Mouse (Mus musculus): ENCODE data around the gene Ubald1. TPM values are rescaled to one million over a fixed set of nuclear protein-coding genes. Genes with fewer than 3 reads are reported as not detected.
A peak's percentile ranks its signal among the peaks of the same experiment; 100 is the strongest.

Ubald1 gene
- total RNA-seq, 2 experiments from 2014 or later: 28.1 to 33.4 TPM

DNA sequence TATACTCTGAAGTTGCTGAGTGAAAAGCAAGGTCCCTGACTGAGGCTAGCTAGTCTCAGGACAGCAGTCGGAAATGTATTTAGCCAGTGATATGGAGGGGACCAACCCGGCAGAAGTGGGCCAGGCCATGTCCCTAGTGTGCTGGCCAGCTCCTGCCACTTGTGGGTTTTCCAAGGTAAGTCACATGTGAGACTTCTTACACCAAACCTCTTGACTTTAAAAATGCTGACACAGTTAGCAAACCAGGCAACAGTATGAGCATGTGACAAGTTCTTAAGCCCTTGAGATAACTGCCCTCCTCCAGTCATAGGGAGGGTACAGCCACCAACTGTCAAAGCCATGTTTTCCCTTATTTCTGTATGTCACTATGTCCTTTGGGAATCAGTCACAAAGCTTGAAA, 8.2 kb downstream of the Ubald1 start:
- DNase-seq: no peak

- no peak for DNase-seq
Observed at GRCm38 (mm10) chr16:4870490-4870889, 9.6 kb downstream of the Ubald1 start.

GRCm38 (mm10) chr16:4866101-4866695, 13.9 kb downstream of the Ubald1 start:
- no peak for DNase-seq

- no peak for DNase-seq
Observed at GRCm38 (mm10) chr16:4863742-4864141, 16.4 kb downstream of the Ubald1 start.

- DNase-seq: peak; percentile 69
Observed at GRCm38 (mm10) chr16:4862863-4863483, 17.1 kb downstream of the Ubald1 start.

DNA sequence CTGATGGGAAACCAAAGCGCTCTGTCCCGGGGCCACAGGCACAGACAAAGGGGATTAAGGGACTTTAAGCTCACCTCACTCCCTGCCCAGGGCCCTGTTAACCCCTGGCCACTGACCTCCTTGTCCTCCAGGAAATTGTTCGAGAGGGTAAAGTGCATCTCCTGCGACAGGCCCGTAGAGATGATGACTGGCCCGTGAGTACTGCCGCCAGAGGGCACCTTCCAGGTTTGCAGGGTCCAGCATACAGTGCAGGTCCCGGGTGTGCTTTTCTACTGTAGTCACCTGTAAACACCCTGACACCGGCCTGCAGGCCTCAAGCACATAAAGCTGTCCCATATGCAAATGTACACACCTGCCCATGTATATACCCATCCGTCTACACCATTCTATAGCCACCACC, 18.7 kb downstream of the Ubald1 start:
- no peak for DNase-seq

GRCm38 (mm10) chr16:4855046-4855650, 25.0 kb downstream of the Ubald1 start:
- DNase-seq: no peak

DNA sequence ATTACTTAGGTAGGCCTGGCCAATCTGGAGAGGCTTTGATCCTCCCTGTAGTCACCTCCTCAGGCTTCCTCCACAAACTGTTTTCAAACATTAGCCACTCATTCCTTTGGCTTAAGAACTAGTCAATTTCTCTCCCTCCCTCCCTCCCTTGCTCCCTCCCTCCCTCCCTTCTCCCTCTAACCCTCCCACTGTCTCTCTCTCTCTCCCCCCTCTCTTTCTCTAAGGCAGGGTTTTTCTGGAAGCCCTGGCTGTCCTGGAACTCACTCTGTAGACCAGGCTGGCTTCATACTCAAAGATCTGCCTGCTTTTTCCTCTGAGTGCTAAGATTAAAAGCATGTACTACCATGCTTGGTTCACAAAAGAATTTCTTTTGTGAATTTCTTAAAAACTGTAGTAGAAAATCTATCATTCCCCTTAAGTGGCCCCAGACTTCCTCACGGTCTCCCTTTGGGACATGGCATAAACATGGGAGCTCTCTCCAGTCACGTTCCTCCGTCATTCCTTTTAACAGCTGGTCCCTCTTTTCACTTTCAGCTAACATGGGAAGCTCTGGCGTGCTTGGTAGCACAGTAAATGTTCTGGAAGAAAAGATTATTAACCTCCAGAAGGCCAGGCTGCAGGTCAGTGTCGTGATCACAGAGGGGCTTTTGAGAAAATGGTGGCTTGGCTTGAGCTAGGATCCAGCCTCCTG, 29.0 kb downstream of the Ubald1 start:
- DNase-seq: no peak

DNA sequence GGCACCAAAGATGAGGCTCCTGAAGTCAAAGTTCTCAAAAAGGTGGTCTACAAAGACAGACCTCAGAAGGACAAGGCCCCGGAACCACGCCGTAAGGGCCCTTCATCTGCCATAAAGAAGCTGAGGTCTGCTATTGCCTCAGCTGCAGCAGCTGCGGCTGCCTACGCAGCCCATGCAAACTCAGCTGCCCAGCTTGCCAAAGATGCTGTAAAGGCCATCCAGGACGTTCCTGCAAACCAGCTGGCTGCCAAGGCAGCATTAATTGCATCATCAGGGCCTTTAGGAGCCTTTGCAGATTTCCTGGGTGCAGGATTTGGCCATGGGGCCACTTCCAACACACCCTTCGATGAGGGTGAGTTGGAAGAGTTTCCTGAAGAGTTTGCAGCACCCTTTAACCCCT, 29.8 kb downstream of the Ubald1 start:
- no peak for DNase-seq

GRCm38 (mm10) chr16:4848090-4848489, 32.0 kb downstream of the Ubald1 start:
- DNase-seq: no peak

GRCm38 (mm10) chr16:4847041-4847440, 33.1 kb downstream of the Ubald1 start:
- no peak for DNase-seq

- no peak for DNase-seq
Observed at GRCm38 (mm10) chr16:4840231-4840630, 39.9 kb downstream of the Ubald1 start.

GRCm38 (mm10) chr16:4839552-4839951, 40.6 kb downstream of the Ubald1 start:
- no peak for DNase-seq

DNA sequence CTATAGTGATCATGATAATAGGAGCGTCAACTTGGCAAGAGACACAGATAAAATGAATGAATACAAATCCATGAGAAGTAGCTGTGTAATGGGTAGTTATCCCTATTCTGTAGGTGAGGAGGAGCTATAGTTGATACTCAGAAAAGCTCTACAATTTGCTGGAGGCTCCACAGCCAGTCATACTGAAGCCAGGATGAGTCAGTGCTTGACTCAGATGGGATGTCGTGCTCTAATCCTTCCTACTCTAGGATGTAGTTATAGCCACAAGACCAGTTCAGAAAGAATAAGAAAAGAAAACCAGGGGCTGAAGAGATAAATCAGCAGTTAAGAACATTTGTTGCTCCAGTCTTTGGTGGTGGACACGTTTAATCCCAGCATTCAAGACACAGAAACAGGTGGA, 42.5 kb downstream of the Ubald1 start:
- no peak for DNase-seq

GRCm38 (mm10) chr16:4835191-4835590, 44.9 kb downstream of the Ubald1 start, which contains the start of gene 4930562C15Rik:
4930562C15Rik (plus strand) TSS chr16:4835416.
- no peak for DNase-seq

GRCm38 (mm10) chr16:4833858-4834257, 46.3 kb downstream of the Ubald1 start:
- DNase-seq: no peak

- DNase-seq: no peak
Observed at GRCm38 (mm10) chr16:4831650-4832419, 48.3 kb downstream of the Ubald1 start.

- DNase-seq: no peak
Observed at GRCm38 (mm10) chr16:4829271-4829900, 50.7 kb downstream of the Ubald1 start.

DNA sequence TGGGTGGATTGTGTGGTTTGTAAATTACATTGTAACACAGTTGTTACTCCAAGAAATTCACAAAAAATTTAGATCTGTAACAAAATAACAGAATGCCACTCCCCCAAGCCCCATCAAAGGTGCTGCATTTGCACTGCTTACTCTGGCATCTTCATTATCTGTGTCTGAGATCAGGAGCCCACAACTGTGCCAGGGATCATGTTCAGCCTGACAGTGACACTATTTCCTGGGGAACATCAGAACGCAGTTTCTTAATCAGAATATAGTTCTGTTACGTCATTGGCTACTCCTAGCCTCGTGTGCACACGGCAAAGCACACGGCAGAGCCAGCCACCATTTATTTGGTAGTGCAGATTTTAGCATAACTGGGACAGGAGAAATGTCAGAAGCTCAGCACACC, 52.5 kb downstream of the Ubald1 start:
- no peak for DNase-seq

Measured in gastrocnemius, postnatal 10 days (tissue).